Comparison of ENCODE assay signal across 8 mouse cellular contexts in the genomic region with DNA sequence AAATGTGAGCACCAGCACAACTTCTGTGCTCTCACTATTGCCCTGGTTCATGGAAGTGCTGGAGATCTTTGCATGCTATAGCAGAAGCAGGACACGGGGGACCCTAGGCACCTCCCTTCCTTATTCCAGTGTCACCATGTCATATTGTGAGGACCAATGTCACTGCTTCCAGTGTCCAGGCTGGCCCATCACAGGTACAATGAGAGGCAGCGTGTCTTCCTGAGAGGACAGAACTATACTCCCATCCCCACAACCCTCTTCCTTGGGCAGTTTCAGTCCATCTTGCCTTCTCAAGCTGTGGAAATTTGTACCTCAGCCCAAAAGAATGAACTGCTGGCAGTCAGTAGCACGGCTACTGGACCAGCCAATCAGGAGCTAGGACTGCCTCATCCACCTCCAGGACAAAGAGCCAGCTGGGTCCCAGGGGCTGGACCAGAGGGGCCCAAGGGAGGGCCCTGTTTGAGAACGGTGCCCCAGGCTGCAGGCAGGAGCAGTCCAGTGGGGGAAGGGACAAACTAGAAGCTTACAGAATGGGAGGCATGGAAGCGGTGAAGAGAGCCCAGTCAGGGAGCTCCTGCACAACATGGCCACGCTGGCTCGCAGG. TPM values are rescaled to one million over a fixed set of nuclear protein-coding genes. Genes with fewer than 3 reads are reported as not detected.
DNase-seq lines count a peak whose midpoint lies in the region; ATAC-seq lines count a peak whose summit lies in the region.

No protein-coding gene starts in this region.

- peak; percentile 68 to 71 for DNase-seq in right cerebral cortex, postnatal 10 days (ENCODE audit: low spot score in 2 of 2)
- DNase-seq in right cerebral cortex, postnatal 36 days (ENCODE audit: low spot score in 2 of 2), result no peak
- DNase-seq in embryonic facial prominence, embryonic 10.5 days (ENCODE audit: low spot score), result peak; percentile 70
- DNase-seq in heart, adult 8-10 months (ENCODE audit: low spot score), result peak; percentile 74
- DNase-seq in midbrain, embryonic 10.5 days (ENCODE audit: low spot score), result peak; percentile 83
- no peak for DNase-seq in thymus, postnatal 10 days (ENCODE audit: low spot score in 2 of 2)
- DNase-seq in MN1 (ENCODE audit: low spot score), result no peak

- peaks cover 32% of the 10 kb centered on the region for H3K36me3 ChIP-seq in embryonic facial prominence, embryonic 10.5 days (replicated peaks)
- H3K36me3 ChIP-seq in kidney, embryonic 16.5 days (ENCODE audit: insufficient read depth, low read length), result peaks cover 19% of the 10 kb centered on the region
- H3K36me3 ChIP-seq in midbrain, embryonic 10.5 days, result peaks cover 9% of the 10 kb centered on the region

- H3K9ac ChIP-seq in kidney, embryonic 16.5 days (replicated peaks; ENCODE audit: low read length), result peak overlapping the region; percentile 42

- peak overlapping the region; percentile 78 for H3K27ac ChIP-seq in embryonic facial prominence, embryonic 10.5 days (replicated peaks)
- peak overlapping the region; percentile 59 for H3K27ac ChIP-seq in kidney, embryonic 16.5 days (ENCODE audit: low read length)
- peak overlapping the region; percentile 85 for H3K27ac ChIP-seq in midbrain, embryonic 10.5 days (replicated peaks)

- no peaks in the 10 kb centered on the region for H3K9me3 ChIP-seq in embryonic facial prominence, embryonic 10.5 days
- no peaks in the 10 kb centered on the region for H3K9me3 ChIP-seq in kidney, embryonic 16.5 days (ENCODE audit: low read length)
- H3K9me3 ChIP-seq in midbrain, embryonic 10.5 days (replicated peaks), result no peaks in the 10 kb centered on the region

- no peaks in the 10 kb centered on the region for H3K27me3 ChIP-seq in embryonic facial prominence, embryonic 10.5 days (replicated peaks; ENCODE audit: low read depth, poor library complexity, severe bottlenecking)
- H3K27me3 ChIP-seq in kidney, embryonic 16.5 days (ENCODE audit: insufficient read depth, low read length), result no peaks in the 10 kb centered on the region
- no peaks in the 10 kb centered on the region for H3K27me3 ChIP-seq in midbrain, embryonic 10.5 days (ENCODE audit: low read depth, poor library complexity, severe bottlenecking)

- H3K4me1 ChIP-seq in embryonic facial prominence, embryonic 10.5 days, result peaks cover 42% of the 10 kb centered on the region
- no peaks in the 10 kb centered on the region for H3K4me1 ChIP-seq in kidney, embryonic 16.5 days (ENCODE audit: insufficient read depth, low read length)
- H3K4me1 ChIP-seq in midbrain, embryonic 10.5 days, result peaks cover 35% of the 10 kb centered on the region

- peak; percentile 68 for ATAC-seq in kidney, embryonic 16.5 days (ENCODE audit: low FRiP score, low TSS enrichment)

- 0 out of 2 replicates have a peak overlapping the region, but pooled peaks have one; percentile 11 for H3K4me3 ChIP-seq in embryonic facial prominence, embryonic 10.5 days
- H3K4me3 ChIP-seq in kidney, embryonic 16.5 days (ENCODE audit: low read length), result no peak overlapping the region
- peak overlapping the region; percentile 34 for H3K4me3 ChIP-seq in midbrain, embryonic 10.5 days

- 37% methylated on average over 7 of the region's 7 CpGs for WGBS in embryonic facial prominence, embryonic 10.5 days
- 37% methylated on average over 7 of the region's 7 CpGs for WGBS in kidney, embryonic 16.5 days
- WGBS in midbrain, embryonic 10.5 days, result 28% methylated on average over 7 of the region's 7 CpGs

- H3K4me2 ChIP-seq in kidney, embryonic 16.5 days (replicated peaks; ENCODE audit: low read depth, low read length), result no peak overlapping the region

RNA-seq across cellular contexts. Expression of gene Prkcd, which starts 31.8 kb away (rescaled TPM):
- polyA plus RNA-seq in embryonic facial prominence, embryonic 10.5 days (2016; fragmentation: Nextera tagmentation; extraction: Ambion mirVana), result 31.6 and 37.3 TPM in 2 replicates
- total RNA-seq in heart, adult 8-10 months (2022), result 10 to 100 TPM in 3 of 4 experiments, 1 to 10 TPM in 1; 7.1 to 13.4 (median 11.6) TPM
- 48.9 and 52.4 TPM in 2 replicates for polyA plus RNA-seq in kidney, embryonic 16.5 days (2015; fragmentation: Nextera tagmentation; extraction: Ambion mirVana)
- 20.8 and 23.2 TPM in 2 replicates for polyA plus RNA-seq in midbrain, embryonic 10.5 days (2016; fragmentation: Nextera tagmentation; extraction: Ambion mirVana)

RNA-seq across cellular contexts. Expression of gene Tkt, which starts 46.0 kb away (rescaled TPM):
- 316 and 334 TPM in 2 replicates for polyA plus RNA-seq in embryonic facial prominence, embryonic 10.5 days (2016; fragmentation: Nextera tagmentation; extraction: Ambion mirVana)
- total RNA-seq in heart, adult 8-10 months (2022), result 10 to 100 TPM; 21.4 to 28.7 (median 28.1) TPM
- polyA plus RNA-seq in kidney, embryonic 16.5 days (2015; fragmentation: Nextera tagmentation; extraction: Ambion mirVana), result 314 TPM in 2 replicates
- polyA plus RNA-seq in midbrain, embryonic 10.5 days (2016; fragmentation: Nextera tagmentation; extraction: Ambion mirVana), result 312 and 334 TPM in 2 replicates

RNA-seq across cellular contexts. Expression of gene Rft1, which starts 60.0 kb away (rescaled TPM):
- 15.5 and 15.7 TPM in 2 replicates for polyA plus RNA-seq in embryonic facial prominence, embryonic 10.5 days (2016; fragmentation: Nextera tagmentation; extraction: Ambion mirVana)
- total RNA-seq in heart, adult 8-10 months (2022), result 1 to 10 TPM; 6.6 to 8.0 (median 7.4) TPM
- polyA plus RNA-seq in kidney, embryonic 16.5 days (2015; fragmentation: Nextera tagmentation; extraction: Ambion mirVana), result 19.6 and 20.3 TPM in 2 replicates
- 14.8 and 15.3 TPM in 2 replicates for polyA plus RNA-seq in midbrain, embryonic 10.5 days (2016; fragmentation: Nextera tagmentation; extraction: Ambion mirVana)

Comparison
In these comparisons a context has a peak if more than half of its experiments do, and no peak if none do; other contexts are left out.
1. DNase-seq: peak in right cerebral cortex, postnatal 10 days (2 of 2), embryonic facial prominence, embryonic 10.5 days (single experiment), heart, adult 8-10 months (single experiment) and midbrain, embryonic 10.5 days (single experiment); none in right cerebral cortex, postnatal 36 days (0 of 2), thymus, postnatal 10 days (0 of 2) and MN1 (single experiment).
2. Peak in every context shown above with its lines, with median percentiles within 50 percentile points of each other: H3K27ac ChIP-seq.